Mouse (Mus musculus) spleen, postnatal 36 days (tissue): ENCODE results near the gene Dtx2.

ENCODE experiments used
- DNase-seq, 2 experiments: peaks; one replicate each; pipeline ENCODE4 v3.0.0; 2022; ENCODE audit warnings: low spot score in 2 of 2, mixed read lengths in 1 of 2

Dtx2 gene

DNA sequence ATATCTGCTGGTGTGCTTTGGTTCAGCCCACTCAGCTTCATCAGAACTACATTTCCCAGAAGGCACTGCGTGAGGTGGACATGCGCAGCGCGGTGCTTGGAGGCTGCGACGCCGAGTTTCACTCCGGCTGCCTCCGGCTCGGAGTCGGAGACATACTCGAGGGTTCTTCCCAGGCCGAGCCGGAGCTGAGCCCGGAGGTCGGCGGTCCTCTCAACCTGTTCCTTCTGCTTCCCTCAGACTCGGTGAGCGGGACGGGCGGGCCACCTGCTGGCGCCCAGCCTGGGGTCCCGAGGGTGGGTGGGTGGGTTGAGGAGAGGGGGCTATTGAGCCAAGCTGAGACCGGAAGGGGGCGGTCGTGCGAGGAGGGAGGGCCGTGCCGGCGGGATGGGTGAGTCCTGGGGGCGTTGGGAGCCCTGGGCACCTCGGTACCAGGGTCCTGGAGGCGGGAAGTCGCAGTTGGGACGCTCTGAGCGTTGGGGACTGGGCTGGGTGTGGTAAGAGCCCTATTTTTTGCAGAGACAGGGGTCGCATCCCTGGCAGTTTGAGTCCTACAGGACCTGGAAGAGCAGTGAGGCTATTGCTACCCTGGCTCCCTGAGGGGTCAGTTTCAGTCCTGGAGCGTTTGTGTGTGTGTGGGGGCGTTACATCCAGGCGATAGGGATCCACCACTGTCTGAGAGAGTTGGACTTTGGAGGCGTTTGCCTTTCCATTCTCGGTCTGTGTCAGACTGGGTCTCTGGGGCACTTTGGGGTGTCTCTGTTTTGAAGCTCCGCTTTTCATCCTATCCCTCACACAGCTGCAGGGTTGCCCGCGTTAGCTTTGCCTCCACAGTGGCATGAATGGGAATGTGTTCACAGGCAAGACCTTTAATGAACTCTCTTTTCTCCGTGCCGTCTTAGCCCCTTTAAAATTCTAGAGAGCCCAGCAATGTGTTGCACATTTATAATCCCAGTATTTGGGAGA is at the start of gene Dtx2:
Gene Dtx2 (plus strand): TSS at position 76 of the 963 bp plus-strand sequence.
- peak; percentile 89 for DNase-seq

DNA sequence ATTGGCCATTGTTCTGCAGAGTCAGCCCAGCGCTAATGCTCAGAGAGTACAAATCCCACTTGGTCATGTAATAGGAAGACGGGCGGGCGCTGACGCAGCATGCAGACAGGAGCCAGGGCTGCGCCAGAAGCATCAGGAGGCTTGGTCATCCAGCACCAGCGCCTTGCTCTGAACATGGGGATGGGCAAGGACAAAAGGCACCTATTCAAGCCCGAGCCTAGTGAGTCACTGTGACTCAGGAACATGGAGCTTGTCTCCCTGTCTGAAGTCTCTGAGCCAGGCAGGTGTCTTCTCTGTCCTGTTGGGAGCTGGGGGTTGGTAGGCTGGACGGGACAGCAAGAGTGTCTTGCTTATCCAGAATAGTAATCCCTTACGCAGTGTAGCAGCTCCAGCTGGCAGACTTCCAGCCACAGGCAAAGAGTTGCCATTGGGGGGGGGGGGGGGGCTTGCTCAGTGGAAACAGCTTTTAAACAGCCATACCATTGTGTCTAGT is 48.6 kb upstream of the Dtx2 start:
- DNase-seq: no peak

DNA sequence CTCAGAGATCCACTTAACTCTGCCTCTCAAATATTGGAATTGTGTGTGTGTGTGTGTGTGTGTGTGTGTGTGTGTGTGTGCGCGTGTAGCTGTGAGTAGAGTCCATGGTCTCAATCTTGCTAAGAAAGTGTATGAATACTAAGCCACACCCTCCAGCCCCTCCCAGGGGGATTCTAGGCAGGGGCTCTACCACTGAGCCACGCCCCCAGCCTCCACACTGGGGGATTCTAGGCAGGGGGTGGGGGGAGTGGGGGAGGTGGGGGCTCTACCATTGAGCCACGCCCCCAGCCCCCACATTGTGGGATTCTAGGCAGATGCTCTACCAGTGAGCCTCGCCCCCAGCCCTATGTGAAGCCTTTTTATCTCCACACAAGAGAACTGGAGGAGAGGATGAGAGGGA is 48.0 kb upstream of the Dtx2 start:
- DNase-seq: no peak

DNA sequence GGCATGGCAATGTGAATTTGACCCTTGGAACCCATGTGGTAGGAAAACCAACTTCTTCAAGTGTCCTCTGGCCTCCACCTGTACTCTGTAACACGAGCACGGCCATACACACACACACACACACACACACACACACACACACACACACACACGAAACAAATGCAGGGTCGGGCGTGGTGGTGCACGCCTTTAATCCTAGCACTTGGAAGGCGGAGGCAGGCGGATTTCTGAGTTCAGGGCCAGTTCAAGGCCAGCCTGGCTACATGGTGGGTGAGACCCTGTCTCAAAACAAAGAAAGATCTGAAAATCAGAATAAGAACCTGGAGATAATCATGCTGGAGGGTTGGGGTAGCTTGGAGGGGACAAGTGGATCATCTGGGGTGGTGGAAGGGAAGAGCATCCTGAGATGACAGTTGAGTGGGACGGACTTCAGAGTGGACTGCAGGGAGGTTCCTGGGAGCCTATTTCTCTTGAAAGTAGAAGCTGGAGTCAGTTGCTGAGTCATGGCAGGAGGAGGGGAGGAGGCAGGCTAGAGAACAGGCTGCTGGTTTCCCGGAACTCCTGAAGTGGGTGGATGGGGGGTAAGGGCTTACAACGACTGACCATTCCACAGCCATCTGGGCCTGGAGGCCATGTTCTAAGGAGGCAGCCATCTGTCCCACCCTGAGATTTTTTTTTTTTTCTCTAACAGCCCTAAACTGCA is 43.7 kb upstream of the Dtx2 start:
- DNase-seq: peak in 1 of 2 experiments; percentile 39

DNA sequence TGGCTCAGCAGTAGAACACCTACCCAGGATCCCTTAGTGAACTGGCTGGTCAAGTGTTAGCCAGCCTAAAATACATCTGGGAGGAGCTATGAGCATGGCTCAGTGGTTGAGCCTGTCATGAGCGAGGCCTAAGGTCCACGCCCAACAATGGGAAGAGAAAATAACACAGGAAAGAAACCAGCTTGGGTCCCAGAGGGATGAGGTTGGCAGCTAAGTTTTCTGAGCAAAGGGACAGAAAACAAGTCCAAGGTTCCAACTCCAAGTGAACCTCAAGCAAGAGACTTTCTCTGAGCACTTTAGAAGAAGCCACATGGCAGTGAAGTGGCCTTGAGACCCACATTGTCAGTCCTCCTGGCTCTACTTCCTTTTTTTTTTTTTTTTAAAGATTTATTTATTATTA is 42.9 kb upstream of the Dtx2 start:
- no peak for DNase-seq

DNA sequence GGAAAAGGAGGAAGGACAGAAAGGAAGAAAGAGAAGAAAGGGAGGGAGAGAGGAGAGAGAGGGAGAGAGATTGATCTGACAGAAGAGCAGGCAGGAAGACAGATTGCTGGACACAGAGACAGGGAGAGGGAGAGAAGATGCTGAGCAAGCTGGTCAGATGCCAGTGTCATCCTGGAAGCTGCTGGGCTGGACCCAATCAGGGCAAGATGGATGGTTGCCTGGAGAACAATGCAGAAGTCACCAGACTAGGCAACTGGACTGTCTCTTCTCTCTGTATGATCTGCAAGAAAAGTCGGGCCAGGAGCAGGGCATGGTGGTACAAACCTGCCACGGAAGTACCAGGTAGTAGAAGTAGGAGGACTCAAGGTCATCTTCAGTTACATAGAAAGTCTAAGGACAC is 41.8 kb upstream of the Dtx2 start:
- no peak for DNase-seq

DNA sequence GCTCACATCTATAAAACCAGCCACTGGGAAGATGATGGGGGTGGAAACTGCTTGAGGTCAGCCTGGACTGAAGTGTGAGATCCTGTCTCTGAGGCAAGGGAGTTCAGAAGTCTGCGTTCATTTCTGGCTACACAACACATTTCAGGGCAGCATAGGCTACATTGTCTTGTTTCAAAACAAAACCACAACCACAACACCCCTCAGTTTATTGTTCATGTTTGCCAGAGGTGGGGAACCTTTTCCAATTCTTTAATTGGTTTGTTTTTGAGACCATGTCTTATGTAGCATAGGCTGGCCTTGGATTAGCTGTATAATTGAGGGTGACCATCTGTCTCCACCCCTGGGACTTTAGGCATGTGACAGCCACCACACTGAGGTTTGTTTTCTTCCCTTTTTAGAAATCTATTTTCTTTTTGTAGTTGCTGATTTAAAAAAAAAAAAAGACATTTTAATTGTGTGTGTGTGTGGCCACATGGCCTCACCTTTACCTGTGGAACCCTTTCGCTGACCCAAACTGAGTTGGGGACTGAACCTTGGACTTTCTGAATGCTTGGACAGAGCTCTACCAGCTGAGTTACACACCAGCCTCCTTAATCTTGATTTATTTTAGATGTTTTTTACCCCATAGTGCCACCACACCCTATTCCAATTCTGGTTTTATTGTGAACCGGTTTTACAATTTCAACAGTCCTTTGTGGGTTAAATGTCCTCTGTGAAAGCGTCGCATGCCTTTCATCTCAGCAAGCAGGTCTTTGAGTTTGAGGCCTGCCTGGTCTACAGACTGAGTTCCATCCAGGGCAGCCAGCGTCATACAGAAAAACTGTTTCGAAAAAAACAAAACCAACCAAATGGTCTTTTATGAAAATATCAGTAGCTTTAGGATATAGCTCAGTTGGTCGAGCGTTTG is 38.0 kb upstream of the Dtx2 start:
- no peak for DNase-seq

DNA sequence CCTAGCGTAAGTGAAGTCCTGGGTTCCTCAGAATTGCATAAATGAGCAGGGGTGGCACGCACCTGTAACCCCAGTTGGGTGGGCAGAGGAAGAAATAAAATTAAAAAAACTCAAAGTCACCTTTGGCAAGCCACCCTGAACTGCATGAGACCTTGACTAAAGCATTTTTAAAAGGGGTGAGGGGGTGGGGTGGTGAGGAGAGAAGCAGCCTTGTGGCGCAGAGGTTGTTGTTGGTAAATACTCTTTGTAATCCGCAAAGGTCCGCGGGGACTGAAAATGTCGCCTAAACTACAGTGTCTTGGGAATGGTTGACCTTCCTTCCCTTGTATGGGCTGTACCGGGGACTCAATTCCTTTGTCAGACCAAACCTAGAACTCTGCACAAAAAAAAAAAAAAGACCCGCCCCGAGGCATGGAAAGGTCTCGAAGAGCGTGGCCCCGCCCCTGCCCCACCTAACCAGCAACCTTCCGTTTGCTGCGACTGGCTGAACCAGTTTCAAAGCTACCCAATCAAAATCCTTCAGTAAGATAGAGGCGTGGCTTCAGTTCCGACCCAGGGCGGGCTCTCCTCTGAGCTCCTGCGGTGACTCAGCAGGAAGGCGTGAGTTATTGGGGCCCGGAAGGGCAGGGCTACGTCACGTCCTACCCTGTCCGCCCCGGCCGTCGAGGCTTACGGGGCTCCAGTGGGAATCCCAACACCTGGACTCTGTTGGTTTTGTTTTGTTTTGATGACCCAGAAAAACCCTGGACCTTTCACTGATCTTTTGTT is 37.2 kb upstream of the Dtx2 start:
- peak; percentile 97 to 98 for DNase-seq

DNA sequence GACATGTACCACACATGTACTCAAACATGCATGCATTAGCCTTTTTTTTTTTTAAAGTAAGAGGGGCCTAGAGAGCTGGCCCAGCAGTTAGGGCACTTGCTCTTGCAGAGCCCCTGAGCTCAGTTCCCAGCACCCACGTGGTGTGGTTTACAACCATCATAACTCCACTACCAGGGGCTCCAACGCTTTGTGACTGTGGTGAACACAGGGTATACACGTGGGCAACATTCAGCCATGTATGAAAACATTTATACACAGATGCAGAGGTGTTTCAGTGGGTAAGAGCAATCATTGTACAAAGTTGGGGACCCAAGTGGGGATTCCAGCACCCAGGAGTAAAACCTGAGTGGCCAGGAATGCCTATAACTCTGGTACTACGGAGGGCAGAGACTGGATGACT is 36.2 kb upstream of the Dtx2 start:
- DNase-seq: no peak

DNA sequence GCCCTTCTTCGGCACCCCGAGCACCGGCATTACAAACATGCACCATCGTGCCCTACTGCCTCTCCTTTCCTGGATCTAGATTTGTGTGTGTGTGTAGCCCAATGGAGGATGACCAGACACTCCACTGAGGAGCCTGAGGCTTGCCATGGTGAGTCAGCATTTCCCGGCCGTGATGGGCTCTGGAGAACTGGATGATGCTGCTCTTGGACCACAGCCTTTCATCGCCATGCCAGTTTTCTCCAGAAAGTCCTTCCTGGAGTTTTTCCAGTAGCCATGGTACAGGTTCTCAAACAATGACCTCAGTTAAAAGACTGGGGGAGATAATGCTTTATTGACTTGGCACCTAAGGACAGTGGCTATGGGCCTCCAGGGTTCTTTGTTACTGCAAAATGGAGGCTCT is 34.7 kb upstream of the Dtx2 start:
- DNase-seq: no peak

DNA sequence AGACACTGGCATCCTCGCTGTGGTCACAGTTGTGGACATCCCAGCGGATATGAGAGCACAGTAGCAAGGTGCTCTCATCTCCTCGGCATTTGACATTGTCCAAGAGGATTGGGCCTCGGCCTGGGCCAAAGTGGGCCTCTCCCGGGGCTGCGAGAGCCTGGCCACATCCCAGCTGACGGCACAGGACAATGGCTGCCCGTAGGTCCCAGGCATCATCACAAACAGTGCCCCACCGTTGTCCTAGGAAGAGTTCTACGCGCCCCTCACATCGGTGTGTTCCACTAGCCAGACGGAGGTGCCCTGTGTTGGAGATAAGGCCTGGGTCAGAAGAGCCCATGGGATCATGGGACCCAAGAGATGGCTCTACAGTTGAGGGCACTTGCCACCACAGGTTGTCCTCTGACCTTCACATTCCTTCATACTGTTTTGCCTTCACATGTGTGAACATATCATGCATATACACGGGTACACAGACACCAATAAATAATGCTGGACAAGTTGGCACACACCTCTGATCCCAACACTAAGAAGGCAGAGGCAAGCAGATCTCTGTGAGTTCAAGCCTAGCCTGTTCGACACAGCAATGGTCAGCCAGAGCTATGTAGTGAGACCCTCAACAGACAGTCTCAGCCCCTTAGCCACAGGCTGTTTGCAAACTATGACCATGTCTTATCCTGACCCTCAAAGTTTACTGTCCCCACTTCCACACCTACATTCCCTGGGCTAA is 33.5 kb upstream of the Dtx2 start:
- no peak for DNase-seq

DNA sequence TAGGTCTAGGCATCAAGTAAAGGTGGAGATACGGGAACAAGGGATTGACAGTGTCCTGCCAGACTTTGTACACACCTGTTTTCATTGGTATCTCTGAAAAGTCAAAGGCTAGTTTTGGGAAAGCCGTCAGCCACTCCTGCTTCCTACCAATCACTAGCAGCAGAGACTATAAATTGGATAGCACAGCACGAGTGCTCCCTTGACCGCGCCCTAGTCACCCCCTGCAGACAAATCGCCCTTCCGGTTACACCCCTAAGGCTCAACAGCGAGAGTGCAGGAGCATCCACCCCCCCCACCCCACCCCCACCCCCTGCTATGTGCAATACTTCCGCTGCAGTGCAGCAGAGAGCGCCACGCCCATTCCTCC is 32.5 kb upstream of the Dtx2 start:
- no peak for DNase-seq

DNA sequence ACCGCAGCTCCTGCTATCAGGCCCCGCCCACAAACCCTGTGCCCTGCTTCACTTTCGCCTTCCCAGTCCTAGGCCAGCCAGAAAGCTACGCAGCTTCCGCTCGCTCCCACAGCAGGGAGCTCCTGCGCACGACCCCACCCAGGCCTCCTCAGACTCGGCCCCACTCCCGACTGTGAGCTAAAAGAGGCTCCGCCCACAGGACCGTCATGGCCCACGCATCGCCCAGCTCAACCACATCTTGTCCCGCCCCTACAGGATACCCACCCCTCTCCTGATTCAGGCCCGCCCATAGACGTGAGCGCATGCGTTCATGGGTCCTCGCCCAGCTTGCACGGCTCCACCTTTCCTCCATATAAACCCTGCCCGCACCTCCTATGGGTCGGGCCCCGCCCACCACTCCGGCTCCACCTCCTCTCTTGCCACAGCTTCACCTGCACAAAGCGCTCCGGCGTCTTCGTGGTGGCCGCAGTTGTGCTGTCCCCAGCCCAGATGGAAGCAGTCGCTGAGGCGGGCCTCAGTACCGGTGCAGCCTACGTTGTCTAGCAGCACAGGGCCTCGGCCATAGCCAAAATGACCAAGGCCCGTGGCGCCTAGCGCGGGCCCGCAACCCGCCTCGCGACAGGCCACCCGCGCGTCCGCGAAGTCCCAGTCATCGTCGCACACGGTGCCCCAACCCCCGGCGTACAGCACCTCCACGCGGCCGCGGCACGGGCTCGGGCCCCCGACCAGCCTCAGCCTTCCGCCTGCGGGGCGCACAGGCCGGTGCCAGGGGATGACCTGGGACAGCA is 31.9 kb upstream of the Dtx2 start:
- peak; percentile 99 to 100 for DNase-seq

DNA sequence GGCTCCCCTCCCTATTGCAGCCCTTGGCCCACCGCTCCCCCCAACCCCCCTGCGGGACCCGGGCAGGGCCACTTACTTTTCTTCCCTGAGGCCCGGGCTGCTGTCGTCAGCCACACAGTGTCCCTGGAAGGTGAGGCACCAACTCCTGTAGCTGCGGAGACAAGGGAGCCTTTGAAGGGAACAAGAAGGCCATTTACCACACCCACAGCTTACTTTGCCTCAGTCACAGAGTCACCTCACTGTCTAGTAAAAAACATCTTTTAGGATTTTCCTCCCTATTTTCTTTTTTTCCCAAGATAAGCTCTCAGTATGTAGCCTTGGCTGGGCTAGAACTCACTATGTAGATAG is 31.3 kb upstream of the Dtx2 start:
- DNase-seq: no peak

DNA sequence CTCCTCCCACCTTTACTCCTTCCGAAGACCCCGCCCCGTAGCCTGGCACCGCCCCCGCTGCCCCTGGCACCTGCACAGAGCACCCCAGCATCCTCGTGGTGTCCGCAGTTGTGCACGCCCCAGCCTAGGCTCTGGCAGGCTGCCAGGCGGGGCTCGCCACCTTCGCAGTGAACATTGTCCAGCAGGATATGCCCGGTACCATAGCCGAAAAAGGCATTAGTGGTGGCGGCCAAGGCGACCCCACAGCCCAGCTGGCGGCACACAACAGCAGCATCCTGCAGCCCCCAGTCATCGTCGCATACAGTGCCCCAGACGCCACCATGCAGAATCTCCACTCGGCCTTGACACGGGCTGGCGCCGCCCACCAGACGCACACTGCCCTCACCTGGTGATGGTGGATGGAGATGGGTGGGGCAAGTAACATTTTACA is 29.1 kb upstream of the Dtx2 start:
- no peak for DNase-seq

DNA sequence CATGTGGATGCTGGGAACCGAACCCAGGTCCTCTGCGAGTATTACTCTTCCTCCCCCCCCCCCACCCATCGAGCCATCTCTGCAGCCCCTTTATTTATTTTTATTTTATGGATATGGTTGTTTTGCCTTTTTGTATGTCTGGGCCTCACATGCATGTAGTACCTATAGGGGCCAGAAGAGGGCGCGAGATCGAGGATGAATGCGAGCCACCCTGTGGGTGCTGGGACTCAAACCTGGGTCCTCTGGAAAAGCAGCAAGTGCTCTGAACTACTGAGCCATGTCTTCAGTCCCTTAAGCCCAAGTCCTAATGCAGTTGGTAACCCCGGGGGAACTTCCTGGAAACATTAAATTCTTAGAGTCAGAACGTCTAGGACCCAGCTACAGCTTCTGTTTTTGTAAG is 27.7 kb upstream of the Dtx2 start:
- no peak for DNase-seq

DNA sequence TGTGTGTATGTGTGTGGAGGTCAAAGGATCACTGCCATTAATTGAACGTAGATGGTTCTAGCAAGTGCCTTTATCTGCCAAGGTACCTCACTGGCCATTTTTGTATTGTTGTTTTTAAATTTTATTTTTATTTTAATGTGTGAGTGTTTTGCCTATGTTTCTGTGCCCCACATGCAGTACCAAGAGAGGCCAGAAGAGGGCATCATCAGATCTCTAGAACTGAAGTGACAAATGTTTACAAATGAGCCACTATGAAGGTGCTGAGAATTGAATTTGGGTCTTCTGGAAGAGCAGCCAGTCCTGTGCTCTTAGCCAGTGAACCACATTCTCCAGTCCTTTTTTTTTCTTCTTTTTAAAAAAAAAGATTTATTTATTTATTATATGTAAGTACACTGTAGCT is 25.8 kb upstream of the Dtx2 start:
- DNase-seq: peak in 1 of 2 experiments; percentile 56

DNA sequence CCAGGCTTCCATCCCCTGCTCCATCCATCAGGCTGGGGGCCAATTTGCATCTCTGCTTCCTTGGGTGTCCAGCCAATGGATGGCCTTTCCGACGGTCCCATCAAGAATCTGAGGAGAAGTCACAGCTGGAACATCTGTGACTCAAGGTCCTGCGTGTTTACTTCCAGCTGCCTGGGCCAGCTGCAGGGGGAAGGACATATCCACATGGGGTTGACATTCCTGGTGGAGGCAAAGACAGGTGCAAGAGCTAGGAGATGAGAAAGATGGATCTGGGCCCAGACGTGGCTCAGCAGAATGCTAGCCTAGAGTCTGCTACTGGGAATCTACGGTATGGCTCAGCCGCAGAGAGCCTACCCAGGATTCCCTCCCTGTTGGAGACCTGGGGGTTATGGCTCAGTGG is 24.4 kb upstream of the Dtx2 start:
- no peak for DNase-seq

DNA sequence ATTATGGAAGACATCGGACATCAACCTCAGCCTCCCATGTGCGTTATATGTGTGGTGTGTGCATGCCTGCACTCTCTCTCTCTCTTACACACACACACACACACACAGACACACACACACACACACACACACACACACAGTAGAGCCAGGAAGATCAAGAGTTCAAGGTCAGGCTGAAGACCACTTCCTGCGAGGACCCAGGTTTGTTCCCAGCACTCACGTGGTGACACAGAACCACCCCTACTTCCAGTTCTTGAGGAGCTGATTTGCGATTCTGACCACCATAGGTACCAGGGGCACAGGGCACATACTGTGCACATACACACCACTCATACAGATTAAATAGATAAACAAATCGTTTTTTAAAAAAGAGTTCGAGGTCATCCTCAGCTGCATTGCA is 22.7 kb upstream of the Dtx2 start:
- DNase-seq: no peak

DNA sequence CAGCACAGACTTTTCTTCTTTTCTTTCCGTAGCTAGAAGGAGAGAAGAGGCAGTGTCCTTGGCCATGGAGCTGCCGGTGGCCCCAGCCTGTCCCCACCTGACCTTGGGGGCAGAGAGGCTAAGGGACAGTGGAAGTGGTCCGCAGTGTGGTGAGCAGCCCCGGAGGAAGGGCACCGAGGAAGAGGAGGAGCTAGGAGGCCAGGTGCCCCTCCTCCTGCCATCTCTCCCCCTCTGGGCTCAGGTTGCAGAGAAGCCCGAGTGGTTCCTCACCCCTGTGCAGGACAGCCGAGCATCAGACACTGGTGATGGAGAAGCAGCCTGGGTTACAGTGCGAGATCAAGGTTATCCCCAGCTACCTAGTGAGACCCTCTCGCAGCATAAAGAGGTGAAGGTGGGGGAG is 20.2 kb upstream of the Dtx2 start, which contains the start of gene Ssc4d:
Gene Ssc4d (minus strand): TSS at position 167 of the 400 bp plus-strand sequence.
- DNase-seq: no peak
